Mouse (Mus musculus) cerebellum, adult (tissue): ENCODE results near the gene Tvp23a.

Experiments used
- ATAC-seq: cut with Nextera tagmentation; 2 replicates; pipeline ENCODE4 v1.9.2; 2017; ENCODE audit warnings: mild to moderate bottlenecking, moderate library complexity, mixed read lengths; ENCODE audit not compliant: insufficient number of reproducible peaks, low FRiP score, low TSS enrichment

The Tvp23a gene

DNA sequence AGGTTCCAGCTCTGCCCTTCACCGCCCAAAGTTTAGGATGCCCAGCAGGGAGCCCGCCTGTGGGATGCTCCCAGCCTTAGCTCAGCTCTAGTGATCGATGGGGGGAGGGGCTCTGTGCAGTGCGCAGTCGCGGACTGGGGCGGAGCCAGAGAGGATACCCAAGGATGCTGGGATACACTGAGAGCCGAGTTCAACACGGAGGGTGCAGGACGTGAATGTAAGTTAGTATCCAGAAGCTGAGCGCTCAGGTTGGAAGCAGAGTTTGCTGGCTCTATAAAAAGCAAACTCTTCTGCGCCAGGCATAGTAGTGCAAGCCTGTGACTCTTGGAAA is at the start of gene Tvp23a:
Gene Tvp23a, minus strand, starts transcription at position 99 of the 331 bp plus-strand sequence.
- ATAC-seq, result peak; percentile 96

- no peak for ATAC-seq
These were observed 48.7 kb upstream of the Tvp23a start for GRCm38 (mm10) chr16:10495824-10496298.

GRCm38 (mm10) chr16:10492587-10492986 is 45.4 kb upstream of the Tvp23a start:
- ATAC-seq, result no peak

GRCm38 (mm10) chr16:10491716-10492115 is 44.6 kb upstream of the Tvp23a start:
- ATAC-seq, result no peak

GRCm38 (mm10) chr16:10490503-10491150 is 43.5 kb upstream of the Tvp23a start:
- no peak for ATAC-seq

- ATAC-seq, result no peak
These were observed 42.8 kb upstream of the Tvp23a start for GRCm38 (mm10) chr16:10489904-10490457.

DNA sequence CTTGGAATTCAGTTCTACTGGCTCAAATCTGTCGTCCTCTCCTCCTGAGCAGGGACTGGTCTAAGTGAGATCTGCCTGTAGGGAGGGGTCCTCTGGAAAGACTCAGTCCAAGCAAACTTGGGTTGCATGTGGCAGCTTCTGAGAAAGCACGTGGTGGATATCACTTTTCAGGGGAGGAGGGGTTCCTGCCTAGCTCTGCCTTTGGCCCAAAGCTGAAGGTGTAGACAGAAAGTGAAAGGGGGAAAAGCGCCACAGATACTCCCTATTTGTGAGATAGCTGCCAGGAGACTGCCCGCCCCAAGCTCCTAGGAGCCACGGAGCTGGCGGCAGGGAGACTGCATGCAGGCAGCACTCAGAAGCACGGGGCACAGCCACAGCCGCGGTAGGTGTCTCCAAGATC is 42.3 kb upstream of the Tvp23a start:
- ATAC-seq, result no peak

DNA sequence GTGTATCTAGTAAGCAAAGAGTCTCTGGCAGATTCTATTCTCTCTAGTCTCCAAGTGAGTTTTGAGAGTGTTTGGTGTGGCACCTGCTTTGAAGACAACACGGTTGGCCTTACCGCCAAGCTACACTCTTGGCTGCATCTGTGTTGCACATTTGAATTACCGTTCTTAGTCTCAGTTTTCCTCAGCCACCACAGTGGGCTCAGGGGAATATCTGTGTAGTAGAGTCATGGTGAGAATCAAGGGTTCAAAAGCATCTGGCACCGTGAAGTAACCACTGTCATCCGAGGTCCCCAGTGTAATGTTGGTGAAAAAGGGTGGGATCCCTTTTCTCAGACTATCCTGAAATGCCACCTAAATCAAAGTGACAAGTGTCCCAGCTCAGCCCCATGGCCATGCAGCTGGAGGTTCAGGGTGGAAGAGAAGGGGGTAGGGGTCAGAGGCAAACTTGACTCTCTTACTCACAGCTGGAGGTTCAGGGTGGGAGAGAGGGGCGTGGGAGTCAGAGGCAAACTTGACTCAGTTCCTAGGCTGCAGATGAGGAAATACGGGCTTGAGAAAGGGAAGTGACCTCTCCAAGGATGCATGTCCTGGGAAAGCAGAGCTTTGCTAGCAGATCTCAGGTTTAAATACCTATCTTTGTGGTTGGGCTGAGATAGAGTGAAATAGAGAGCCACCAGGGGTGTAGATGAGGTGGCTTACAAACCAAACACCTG is 41.8 kb upstream of the Tvp23a start:
- ATAC-seq, result no peak

DNA sequence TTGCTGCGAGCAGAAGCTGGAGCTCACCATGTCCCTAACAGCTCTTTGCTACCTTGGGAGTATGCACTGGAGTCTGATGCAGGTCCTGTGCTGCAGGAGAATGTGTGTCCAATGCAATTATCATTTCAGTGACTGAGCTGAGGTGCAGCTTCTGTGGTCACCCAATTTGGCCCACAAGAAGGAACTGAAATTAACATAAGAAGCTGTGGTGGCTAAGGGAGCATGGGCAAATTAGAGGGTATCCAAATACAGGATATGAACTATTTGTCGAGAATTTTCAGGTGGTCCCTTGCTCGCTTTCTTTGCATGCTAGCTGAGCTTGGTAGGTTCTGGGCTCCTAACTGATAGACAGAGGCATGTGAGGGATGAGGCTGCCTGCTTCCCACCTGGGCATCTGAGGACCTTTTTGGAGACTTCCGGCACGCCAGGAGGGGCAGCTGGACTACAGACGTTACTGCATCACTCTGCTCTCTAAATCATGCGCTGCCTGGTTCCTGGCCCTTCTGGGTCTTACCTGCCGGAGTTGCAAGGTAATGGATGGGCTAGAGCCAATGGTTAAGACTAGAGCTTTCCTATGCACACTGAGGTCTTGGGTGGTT is 40.8 kb upstream of the Tvp23a start:
- ATAC-seq, result no peak

- ATAC-seq, result no peak
These were observed 39.8 kb upstream of the Tvp23a start for GRCm38 (mm10) chr16:10486993-10487392.

- ATAC-seq, result no peak
These were observed 35.2 kb upstream of the Tvp23a start for GRCm38 (mm10) chr16:10482343-10482742.

DNA sequence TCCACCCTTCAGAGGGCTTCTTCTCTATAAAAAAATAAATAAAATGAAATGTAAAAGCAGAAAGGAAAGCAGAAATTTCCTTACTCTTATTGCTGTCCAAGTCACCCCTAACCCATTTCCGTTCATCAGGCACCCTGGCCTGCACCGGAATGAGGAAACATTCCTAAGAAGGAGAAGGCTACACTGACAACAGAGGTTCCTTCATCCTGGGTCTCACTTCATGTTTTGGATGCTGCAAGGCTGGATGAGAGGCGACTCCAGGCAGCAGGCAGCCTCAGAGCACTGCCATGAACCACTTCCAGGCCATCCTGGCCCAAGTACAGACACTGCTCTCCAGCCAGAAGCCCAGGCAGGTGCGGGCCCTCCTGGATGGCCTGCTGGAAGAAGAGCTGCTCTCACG is 32.7 kb upstream of the Tvp23a start, which contains the start of gene Ciita:
Gene Ciita, plus strand, starts transcription at position 203 of the 400 bp plus-strand sequence.
- ATAC-seq, result no peak

GRCm38 (mm10) chr16:10475919-10476318 is 28.8 kb upstream of the Tvp23a start:
- no peak for ATAC-seq

DNA sequence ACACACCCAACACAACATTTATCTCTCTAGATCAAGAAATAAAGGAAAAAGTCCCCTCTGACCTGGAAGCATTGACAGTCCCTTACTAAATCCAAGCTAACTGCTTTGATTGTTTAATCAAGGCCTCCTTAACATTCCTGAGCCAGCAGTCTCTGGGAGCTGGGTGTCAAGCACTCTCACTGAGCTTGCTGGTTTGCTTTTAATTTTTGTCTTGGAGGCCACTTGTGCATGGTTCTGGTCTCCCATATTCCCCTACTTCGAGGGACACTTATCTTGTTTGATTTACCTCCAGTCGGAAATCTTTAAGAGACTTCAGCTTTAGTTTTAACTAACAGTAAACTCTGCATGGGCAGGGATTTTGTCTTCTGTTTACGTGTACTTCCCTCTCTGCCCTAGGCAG is 27.8 kb upstream of the Tvp23a start:
- ATAC-seq, result no peak

DNA sequence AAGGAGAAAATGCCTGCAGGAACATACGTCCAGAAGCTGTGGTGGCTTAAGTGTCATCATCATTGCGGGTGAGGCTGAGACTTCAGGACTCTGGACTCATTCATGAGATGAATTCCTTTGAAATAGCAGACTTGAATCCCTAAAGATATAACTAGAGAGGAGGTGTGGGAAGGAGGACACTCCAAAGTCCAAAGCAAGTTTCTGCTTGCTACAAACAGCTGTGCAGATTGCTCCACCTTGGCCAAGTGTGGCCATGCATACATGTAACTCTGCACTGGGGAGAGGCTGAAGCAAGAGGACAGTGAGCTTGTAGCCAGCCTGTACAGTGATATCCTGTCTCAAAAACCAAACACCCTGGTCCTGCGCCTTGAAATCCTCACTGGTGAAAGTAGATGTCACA is 24.8 kb upstream of the Tvp23a start:
- ATAC-seq, result no peak

- no peak for ATAC-seq
These were observed 21.0 kb upstream of the Tvp23a start for GRCm38 (mm10) chr16:10468201-10468600.

DNA sequence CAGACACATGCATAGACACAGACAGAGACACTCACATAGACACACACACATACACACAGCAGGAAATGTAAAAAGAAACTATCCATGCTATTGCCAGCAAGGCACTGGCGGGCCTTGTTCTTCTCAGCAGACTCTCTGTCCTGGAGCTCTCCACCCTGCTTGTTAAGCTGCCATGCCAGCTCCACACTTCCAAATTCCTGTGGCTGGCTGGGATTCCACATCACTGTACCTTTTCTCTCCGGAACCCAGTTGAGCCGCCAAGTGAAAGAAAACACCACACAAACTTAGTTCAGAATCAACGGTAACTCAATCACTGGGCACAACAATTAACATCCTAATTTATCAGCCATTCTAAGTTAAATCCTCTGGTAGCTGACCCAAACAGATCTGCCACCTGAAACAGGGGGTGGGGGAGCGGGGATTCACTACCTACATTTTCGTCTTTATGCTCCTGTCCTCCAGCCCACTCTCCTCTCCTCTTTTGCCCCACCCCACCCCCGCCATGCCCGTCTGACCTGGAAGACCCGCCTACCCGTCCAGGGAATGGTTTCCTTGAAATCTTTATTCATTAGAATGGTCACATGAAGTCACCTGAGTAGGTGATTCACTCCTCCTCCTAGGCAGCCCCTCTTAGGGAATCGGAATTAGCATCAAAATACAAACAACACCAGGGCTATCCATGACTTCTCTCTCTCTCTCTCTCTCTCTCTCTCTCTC is 20.4 kb upstream of the Tvp23a start:
- ATAC-seq, result no peak

DNA sequence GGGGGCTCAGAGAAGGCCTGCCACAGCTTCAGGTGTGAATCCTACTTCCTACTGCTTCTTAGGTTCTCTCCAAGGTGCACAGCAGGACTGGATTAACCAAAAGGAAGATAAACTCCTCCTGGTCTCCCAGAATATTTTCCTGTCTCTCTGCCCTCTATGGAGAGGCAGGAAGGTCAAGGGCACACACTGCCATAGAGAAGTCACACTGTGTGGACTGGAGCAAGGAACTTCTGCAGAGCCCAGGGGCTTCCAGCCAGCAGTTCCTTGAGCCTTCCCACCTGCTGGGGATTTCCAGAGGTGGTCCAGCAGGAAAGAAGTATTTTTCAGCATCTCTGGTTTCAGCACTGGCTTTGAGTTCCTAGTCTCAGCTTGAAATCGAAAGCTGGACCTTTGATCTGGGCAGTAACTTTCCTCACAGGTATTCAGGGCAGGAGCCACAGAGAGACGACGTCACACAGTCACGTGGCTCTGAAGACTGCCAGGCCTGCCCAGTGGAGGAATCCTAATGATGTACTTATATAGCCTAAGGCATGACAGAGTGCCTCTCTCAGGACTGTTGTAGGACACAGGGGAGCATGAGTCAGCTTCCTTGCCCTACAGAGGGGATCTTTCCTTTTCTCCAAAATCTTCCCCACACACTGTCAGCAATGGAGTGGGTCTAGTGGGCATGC is 18.0 kb upstream of the Tvp23a start:
- ATAC-seq, result no peak

- ATAC-seq, result no peak
These were observed 14.0 kb upstream of the Tvp23a start for GRCm38 (mm10) chr16:10461178-10461577.

DNA sequence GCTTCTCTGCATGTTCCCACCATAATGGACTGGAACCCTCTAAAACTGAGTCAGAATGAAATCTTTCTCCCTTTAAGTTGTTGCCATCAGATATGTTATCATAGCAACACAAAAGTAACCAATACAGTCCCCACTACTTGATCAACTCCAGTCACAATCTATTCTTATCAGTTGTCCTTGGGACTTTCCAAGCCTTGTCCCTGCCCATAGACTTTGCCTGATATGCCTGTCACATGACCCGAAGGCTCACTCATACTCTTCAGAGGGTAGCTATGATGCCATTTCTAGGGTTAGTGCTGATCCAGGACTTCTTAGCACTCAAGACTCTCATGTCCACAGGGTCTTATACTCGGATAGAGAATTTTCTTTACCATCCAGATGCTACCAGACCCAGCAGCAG is 13.0 kb upstream of the Tvp23a start:
- no peak for ATAC-seq
